Mouse (Mus musculus) neutrophil, adult 5-6 weeks (primary cell): ENCODE measurements around the gene Dnajb4. TPM values are rescaled to one million over a fixed set of nuclear protein-coding genes. Genes with fewer than 3 reads are reported as not detected.

ENCODE experiments used
- ATAC-seq: fragments of 151-379, 151-347 bp; 2 replicates; pipeline ENCODE4 v1.8.0; 2017; ENCODE audit warnings: mild to moderate bottlenecking, moderate TSS enrichment; ENCODE audit not compliant: insufficient number of reproducible peaks, poor library complexity, low FRiP score, severe bottlenecking; ENCODE audit errors: extremely low read depth
- total RNA-seq: library from RNA; stranded (forward); fragments of 200-1000 nt; gene quantifications from 2 replicates; pipeline ENCODE4 v1.2.3, GENCODE M21; 2017

Dnajb4 gene
- total RNA-seq, 1 experiment from 2014 or later: 44.2 TPM

DNA sequence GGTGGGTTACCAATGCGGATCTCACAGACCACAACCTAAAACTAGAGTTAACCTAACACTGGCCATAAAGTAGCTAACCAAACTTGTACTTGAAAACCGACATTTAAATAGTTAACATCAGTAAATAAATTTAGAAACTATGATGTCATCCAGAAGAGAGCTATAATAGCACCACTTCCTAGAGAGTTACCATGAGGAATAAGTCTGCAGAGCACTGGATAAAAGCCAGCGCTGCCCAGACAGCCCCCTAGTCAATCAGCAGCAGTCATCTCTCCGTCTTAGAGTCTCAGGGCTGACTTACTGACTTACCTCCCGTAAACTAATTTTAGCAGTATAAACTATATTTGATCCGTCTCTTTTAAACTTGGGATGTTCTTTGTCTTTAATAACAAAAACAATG lies 24.0 kb downstream of the Dnajb4 start:
- no peak for ATAC-seq

DNA sequence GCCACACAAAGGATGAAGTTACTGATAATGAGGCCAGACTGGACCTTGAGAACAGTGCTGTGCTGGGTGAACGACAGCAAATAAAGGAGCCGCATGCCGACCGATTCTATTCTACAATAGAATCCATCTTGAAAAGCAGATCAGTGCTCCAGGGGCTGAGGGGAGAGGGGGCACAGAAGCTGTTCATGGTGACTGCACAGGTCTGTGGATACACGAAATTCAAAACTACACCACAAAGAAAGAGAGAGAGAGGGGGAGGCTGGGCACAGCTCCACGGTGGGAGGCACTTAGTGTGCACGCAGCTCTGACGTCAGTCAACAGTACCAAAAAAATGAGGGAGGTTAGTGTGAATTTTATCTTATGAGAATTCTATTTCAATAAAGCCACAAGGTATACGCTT lies 26.6 kb downstream of the Dnajb4 start:
- ATAC-seq: no peak

- no peak for ATAC-seq
Observed at GRCm38 (mm10) chr3:152180624-152181023, 29.5 kb downstream of the Dnajb4 start.

DNA sequence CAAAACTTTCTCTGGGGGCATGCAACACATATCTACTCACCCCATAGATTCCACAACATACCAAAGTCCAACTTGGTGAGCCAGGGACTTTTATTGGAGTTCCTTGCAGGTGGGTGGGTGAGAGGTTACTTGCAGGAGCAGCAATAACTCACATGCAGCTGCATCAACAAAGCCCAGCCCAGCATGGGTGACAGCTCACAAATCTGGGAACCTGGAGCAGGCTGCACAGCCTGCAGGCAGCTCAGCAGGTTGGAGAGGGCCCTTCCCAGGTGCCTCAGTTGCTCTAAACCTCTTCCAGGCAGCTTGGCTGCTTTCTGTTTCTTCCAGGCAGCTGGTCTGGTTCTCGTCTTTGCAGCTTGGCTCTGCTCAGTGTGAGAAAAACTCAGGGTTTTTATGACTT lies 30.8 kb downstream of the Dnajb4 start:
- ATAC-seq: no peak

DNA sequence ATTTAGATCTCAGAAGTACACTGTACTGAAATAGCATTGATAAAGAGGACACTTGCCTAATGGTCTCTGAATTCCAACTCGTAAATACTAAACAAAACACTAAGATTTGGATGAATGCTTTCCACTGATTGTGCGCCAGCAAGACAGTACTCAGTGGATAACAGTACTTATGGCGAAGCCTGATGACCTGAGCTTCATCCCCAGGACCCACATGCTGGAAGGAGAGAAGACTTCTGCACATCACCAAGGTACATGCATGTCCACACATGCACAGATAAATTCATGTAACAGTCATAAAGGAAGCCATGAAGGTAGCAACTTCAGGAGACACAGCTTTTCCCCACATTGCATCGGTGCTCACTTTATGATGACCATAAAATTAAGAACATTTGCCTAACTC lies 31.3 kb downstream of the Dnajb4 start:
- no peak for ATAC-seq

DNA sequence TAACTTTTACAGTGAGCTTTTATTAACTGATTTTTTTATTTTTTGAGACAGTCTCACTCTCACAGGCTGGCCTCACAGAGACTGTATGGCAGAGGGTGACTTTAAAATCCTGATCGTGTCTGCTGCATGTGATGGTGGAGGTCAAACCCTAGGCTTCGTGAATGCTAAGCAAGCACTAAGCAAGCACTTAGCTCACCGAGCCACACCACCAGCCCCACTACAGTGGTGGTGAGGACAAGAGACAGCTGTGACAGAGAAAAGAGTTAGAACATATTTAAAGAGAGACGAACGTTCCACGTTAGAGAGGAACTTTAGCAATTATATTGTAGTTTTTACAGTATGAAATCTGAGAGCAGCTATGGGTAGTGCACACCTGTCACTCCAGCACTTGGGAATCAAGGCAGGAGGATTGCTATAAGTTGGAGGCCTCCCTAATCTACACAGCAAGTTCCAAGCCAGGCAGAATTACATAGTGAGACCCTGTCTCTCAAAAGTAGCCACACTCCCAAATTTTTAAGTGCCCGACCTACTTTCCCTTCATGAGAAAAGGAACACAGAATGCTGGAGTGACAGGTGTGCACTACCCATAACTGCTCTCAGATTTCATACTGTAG lies 37.7 kb downstream of the Dnajb4 start:
- ATAC-seq: no peak

GRCm38 (mm10) chr3:152171862-152172261 lies 38.2 kb downstream of the Dnajb4 start:
- ATAC-seq: no peak

- no peak for ATAC-seq
Observed at GRCm38 (mm10) chr3:152171236-152171635, 38.9 kb downstream of the Dnajb4 start.

- ATAC-seq: no peak
Observed at GRCm38 (mm10) chr3:152170407-152170806, 39.7 kb downstream of the Dnajb4 start.

DNA sequence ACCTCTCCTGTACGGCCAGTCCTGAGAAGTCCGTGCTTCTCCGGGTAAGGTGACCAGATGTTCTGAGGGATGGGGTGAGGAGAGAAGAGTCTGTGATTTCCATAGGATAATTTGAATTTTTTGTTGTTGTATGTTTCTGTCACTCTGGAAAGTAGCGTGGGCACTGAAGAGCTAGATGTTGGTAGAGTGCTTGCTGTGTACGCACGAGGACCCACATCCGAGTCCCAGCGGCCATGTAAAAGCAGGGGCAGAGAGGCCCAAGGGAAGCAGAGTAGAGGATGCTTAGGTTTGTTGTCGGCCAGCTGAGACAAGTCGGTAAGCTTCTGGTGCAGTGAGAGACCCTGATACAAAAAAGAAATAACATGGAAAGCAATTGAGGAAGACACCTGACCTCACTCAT lies 42.1 kb downstream of the Dnajb4 start:
- no peak for ATAC-seq

GRCm38 (mm10) chr3:152166699-152167451 lies 43.2 kb downstream of the Dnajb4 start:
- ATAC-seq: no peak

DNA sequence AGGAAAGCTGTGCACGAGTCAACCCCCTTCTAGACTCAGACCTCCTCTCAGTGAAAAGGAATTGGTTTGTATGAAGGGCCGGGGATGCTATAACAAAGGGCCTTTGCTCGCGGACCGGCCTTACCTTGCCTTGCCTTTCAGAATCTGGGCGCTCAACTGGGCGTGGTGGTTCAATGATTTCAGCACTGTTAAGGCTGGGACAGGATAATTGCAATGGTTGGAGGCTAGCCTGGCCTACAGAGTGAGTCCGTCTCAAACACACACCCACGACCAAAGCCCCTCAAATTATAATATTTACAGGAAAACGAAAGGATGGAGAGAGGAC lies 44.0 kb downstream of the Dnajb4 start, which contains the start of gene Gipc2:
TSS of gene Gipc2 (minus strand) at position 132 of the 325 bp plus-strand sequence.
- no peak for ATAC-seq

DNA sequence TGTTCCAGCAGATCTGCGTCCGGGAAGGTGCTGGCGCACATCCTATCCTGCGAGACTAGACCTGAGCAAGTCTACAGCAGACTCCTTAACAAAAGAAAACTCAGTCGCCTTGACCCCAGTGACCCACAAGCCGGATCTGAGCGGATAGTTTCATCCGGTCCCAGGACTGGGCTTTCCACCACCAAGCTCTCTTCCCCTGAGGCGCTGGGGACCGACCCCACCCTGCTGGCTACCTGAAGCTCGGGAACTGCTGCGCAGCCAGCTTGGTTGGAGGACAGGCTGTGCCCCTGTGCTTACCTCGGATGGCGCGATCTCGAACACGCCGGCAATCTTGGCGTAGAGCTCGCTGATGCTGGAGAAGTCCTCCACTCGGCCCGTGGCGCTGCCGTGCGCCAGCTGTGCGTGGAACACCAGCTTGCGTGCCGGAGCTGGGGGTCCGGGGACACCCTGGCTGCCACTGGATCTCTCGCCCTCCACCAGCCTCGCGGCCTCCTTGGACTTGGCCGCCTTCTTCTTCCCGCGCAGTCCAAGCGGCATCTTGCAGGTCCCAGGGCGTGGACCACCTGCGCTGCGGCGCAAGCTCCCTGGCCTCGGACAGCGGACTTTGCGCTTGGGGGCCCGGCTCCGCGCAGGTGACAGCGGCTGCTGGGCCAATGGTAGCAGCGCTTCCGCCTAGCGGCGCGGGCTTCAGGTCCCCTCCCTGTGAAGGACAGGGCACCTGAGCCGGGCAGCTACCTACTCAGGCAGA lies 44.6 kb downstream of the Dnajb4 start:
- ATAC-seq: no peak

GRCm38 (mm10) chr3:152165014-152165350 lies 45.1 kb downstream of the Dnajb4 start:
- ATAC-seq: no peak

DNA sequence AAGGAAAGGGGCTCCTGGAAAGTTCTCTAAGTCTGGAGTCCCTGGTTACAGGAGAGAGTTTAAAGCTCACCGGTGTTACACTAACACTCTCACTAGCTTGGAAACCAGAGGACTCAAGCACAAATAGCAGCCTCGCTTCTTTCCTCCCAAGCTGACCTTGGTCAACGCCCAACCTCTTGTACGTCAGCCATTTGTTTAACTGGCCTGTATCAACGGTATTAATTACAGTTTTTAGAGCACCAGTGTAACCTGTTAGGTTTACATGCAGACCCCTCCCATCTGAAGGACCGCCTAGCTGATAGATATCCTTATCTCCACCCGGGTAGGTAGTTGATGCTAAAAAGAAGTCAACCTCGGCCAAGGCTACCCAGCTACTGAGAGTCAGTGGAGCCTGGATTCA lies 46.8 kb downstream of the Dnajb4 start:
- ATAC-seq: no peak

- ATAC-seq: no peak
Observed at GRCm38 (mm10) chr3:152160607-152161006, 49.5 kb downstream of the Dnajb4 start.

GRCm38 (mm10) chr3:152159321-152159720 lies 50.8 kb downstream of the Dnajb4 start:
- no peak for ATAC-seq

DNA sequence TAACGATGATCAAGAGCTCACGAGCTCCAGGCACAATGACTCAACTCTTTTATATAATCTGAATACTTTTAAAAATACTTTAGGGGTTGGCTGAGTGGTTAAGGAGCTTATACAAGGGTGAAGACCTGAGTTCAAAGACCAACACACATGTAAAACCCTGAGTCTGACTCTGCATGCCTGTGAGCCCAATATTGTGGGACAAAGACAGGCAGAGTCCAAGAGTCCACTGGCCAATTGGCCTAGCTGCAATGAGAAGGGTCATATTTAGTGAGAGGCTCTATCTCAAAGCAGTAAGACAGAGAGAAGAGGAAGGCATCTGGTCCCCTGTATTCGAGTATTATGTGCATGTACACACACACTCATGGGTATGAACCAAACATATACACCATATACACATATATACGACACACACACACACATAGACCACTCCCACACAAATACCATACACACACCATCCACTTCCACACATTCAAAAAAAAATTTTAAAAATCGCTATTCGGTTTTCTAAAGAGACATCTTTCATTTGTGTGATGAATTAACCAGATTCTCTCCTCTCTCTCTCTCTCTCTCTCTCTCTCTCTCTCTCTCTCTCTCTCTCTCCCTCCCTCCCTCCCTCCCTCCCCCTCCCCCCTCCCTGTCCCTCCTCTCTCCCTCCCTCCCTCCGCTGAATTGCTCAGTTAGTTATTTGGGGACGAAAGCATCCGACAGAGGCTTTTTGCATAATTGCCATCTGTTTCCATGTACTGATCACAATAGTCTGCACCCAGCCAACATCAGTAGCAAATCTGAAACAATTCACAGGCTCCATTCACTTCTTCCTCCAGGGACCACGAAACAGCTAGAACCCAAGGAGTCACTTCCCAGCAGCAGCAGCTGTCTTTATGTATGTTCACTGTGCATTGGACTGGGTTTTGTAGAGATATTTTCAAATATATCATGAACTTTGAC lies 51.5 kb downstream of the Dnajb4 start:
- ATAC-seq: no peak

- no peak for ATAC-seq
Observed at GRCm38 (mm10) chr3:152156816-152157496, 53.1 kb downstream of the Dnajb4 start.
